Mouse (Mus musculus): ENCODE measurements around the gene Pan2. TPM values are rescaled to one million over a fixed set of nuclear protein-coding genes. Genes with fewer than 3 reads are reported as not detected.
A peak's percentile ranks its signal among the peaks of the same experiment; 100 is the strongest.
"Not testable (repeated sequence)": the region's sequence is repeated elsewhere in the genome, so short reads cannot be mapped to it uniquely, and the experiment has no call there.

Gene Pan2
- polyA plus RNA-seq, 1 experiment from 2014 or later: 23.6 TPM

- no peak overlapping the region for H3K27ac ChIP-seq (replicated peaks; ENCODE audit: low read depth, low read length)
- no peak overlapping the region for H3K4me3 ChIP-seq (ENCODE audit: low read depth, low read length)
- H3K4me1 ChIP-seq (ENCODE audit: control insufficient read depth, insufficient read depth, low read length): no peaks in the 10 kb centered on the region
- H3K4me2 ChIP-seq (ENCODE audit: low read depth, low read length): no peak overlapping the region
- WGBS: 40% methylated on average over 5 of the region's 6 CpGs
- ATAC-seq (ENCODE audit: low read depth): no peak
- DNase-seq (ENCODE audit: low spot score): no peak
- H3K9ac ChIP-seq (ENCODE audit: low read depth, low read length): no peak overlapping the region
- H3K36me3 ChIP-seq (ENCODE audit: control insufficient read depth, insufficient read depth, low read length): peaks cover 37% of the 10 kb centered on the region
- no peaks in the 10 kb centered on the region for H3K27me3 ChIP-seq (replicated peaks; ENCODE audit: control insufficient read depth, insufficient read depth, low read length)
- H3K9me3 ChIP-seq (ENCODE audit: control insufficient read depth, low read length): no peaks in the 10 kb centered on the region
Observed at GRCm38 (mm10) chr10:128278158-128278557, 25.0 kb upstream of the Pan2 start.

DNA sequence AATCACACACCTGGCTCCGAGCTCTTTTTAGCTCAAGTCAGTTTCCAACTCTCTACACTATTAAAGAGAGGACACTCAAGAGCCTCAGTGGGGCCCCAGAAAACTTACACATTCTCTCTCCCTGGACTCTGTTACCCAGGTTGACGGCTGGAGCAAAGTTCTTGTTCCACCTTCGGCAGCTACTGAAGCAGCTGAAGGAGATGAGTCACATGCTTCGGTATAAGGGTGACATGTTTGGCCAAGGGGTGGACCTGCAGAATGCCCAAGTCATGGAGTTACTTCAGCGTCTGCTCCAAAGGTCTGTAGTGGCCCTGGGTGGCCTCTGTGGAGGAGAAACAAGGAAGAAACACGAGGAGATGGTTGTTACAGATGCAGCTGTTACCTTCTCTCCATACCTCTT lies 22.2 kb upstream of the Pan2 start:
- Histone ChIP-seq H3K9ac (ENCODE audit: low read depth, low read length) (no peak overlapping the region), H3K4me2 (ENCODE audit: low read depth, low read length) (no peak overlapping the region), H3K4me3 (ENCODE audit: low read depth, low read length) (no peak overlapping the region), H3K27me3 (replicated peaks; ENCODE audit: control insufficient read depth, insufficient read depth, low read length) (no peaks in the 10 kb centered on the region), H3K4me1 (ENCODE audit: control insufficient read depth, insufficient read depth, low read length) (no peaks in the 10 kb centered on the region), H3K36me3 (ENCODE audit: control insufficient read depth, insufficient read depth, low read length) (peaks cover 58% of the 10 kb centered on the region), H3K27ac (replicated peaks; ENCODE audit: low read depth, low read length) (no peak overlapping the region), H3K9me3 (ENCODE audit: control insufficient read depth, low read length) (no peaks in the 10 kb centered on the region)
- ATAC-seq (ENCODE audit: low read depth) (no peak), DNase-seq (ENCODE audit: low spot score) (no peak)
- 85% methylated on average over 6 of the region's 6 CpGs for WGBS

DNA sequence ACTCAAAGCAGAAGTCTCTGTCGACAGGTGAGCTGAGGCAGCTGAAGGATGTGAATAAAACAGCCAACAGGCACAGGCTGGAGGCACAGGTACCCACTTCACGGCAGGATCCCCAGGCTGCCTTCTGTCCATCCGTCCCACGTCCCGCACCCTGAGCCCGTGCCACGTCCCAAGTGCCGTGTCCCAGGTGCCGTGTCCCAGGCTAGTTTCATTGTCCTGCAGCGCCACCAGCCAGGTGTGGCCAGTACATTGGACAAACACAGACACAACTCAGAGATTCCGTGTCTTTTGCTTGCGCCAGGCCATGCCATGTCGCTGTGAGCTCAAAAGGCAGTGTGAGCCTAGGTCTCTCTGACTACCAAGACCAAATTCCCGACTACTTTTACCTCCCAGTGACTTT lies 21.5 kb upstream of the Pan2 start:
- DNase-seq (ENCODE audit: low spot score) (no peak), ATAC-seq (ENCODE audit: low read depth) (no peak)
- Histone ChIP-seq H3K27ac (replicated peaks; ENCODE audit: low read depth, low read length) (no peak overlapping the region), H3K4me3 (ENCODE audit: low read depth, low read length) (no peak overlapping the region), H3K9ac (ENCODE audit: low read depth, low read length) (no peak overlapping the region), H3K4me2 (ENCODE audit: low read depth, low read length) (no peak overlapping the region), H3K4me1 (ENCODE audit: control insufficient read depth, insufficient read depth, low read length) (no peaks in the 10 kb centered on the region), H3K27me3 (replicated peaks; ENCODE audit: control insufficient read depth, insufficient read depth, low read length) (no peaks in the 10 kb centered on the region), H3K36me3 (ENCODE audit: control insufficient read depth, insufficient read depth, low read length) (peaks cover 62% of the 10 kb centered on the region), H3K9me3 (ENCODE audit: control insufficient read depth, low read length) (no peaks in the 10 kb centered on the region)
- WGBS: 90% methylated on average over 14 of the region's 14 CpGs

- no peak overlapping the region for H3K27ac ChIP-seq (replicated peaks; ENCODE audit: low read depth, low read length)
- no peaks in the 10 kb centered on the region for H3K4me1 ChIP-seq (ENCODE audit: control insufficient read depth, insufficient read depth, low read length)
- whole genome bisulfite sequencing: 84% methylated on average over 20 of the region's 20 CpGs
- no peak overlapping the region for H3K4me3 ChIP-seq (ENCODE audit: low read depth, low read length)
- DNase-seq (ENCODE audit: low spot score) (no peak), ATAC-seq (ENCODE audit: low read depth) (no peak)
- H3K9ac ChIP-seq (ENCODE audit: low read depth, low read length): no peak overlapping the region
- H3K27me3 ChIP-seq (replicated peaks; ENCODE audit: control insufficient read depth, insufficient read depth, low read length): no peaks in the 10 kb centered on the region
- H3K4me2 ChIP-seq (ENCODE audit: low read depth, low read length): no peak overlapping the region
- no peaks in the 10 kb centered on the region for H3K9me3 ChIP-seq (ENCODE audit: control insufficient read depth, low read length)
- peaks cover 65% of the 10 kb centered on the region for H3K36me3 ChIP-seq (ENCODE audit: control insufficient read depth, insufficient read depth, low read length)
Observed at GRCm38 (mm10) chr10:128282886-128283450, 20.2 kb upstream of the Pan2 start.

- peak; percentile 73 for DNase-seq (ENCODE audit: low spot score)
- no peak overlapping the region for H3K4me3 ChIP-seq (ENCODE audit: low read depth, low read length)
- no peaks in the 10 kb centered on the region for H3K9me3 ChIP-seq (ENCODE audit: control insufficient read depth, low read length)
- H3K27ac ChIP-seq (replicated peaks; ENCODE audit: low read depth, low read length): no peak overlapping the region
- H3K36me3 ChIP-seq (ENCODE audit: control insufficient read depth, insufficient read depth, low read length): peaks cover 63% of the 10 kb centered on the region
- peak; percentile 37; the same call in 1 of the 2 replicates for ATAC-seq (ENCODE audit: low read depth)
- no peak overlapping the region for H3K4me2 ChIP-seq (ENCODE audit: low read depth, low read length)
- H3K4me1 ChIP-seq (ENCODE audit: control insufficient read depth, insufficient read depth, low read length): no peaks in the 10 kb centered on the region
- no peaks in the 10 kb centered on the region for H3K27me3 ChIP-seq (replicated peaks; ENCODE audit: control insufficient read depth, insufficient read depth, low read length)
- WGBS: 62% methylated on average over 31 of the region's 31 CpGs
- no peak overlapping the region for H3K9ac ChIP-seq (ENCODE audit: low read depth, low read length)
Observed at GRCm38 (mm10) chr10:128283604-128284579, 19.2 kb upstream of the Pan2 start.

- not testable (repeated sequence) for H3K27me3 ChIP-seq (replicated peaks; ENCODE audit: control insufficient read depth, insufficient read depth, low read length); H3K4me1 ChIP-seq (ENCODE audit: control insufficient read depth, insufficient read depth, low read length); ATAC-seq (ENCODE audit: low read depth); H3K27ac ChIP-seq (replicated peaks; ENCODE audit: low read depth, low read length); H3K9ac ChIP-seq (ENCODE audit: low read depth, low read length); H3K9me3 ChIP-seq (ENCODE audit: control insufficient read depth, low read length); H3K4me3 ChIP-seq (ENCODE audit: low read depth, low read length); H3K4me2 ChIP-seq (ENCODE audit: low read depth, low read length); DNase-seq (ENCODE audit: low spot score)
- WGBS: 100% methylated on average over 1 of the region's 1 CpGs
- peaks cover 47% of the 10 kb centered on the region for H3K36me3 ChIP-seq (ENCODE audit: control insufficient read depth, insufficient read depth, low read length)
Observed at GRCm38 (mm10) chr10:128290594-128290993, 12.5 kb upstream of the Pan2 start.

DNA sequence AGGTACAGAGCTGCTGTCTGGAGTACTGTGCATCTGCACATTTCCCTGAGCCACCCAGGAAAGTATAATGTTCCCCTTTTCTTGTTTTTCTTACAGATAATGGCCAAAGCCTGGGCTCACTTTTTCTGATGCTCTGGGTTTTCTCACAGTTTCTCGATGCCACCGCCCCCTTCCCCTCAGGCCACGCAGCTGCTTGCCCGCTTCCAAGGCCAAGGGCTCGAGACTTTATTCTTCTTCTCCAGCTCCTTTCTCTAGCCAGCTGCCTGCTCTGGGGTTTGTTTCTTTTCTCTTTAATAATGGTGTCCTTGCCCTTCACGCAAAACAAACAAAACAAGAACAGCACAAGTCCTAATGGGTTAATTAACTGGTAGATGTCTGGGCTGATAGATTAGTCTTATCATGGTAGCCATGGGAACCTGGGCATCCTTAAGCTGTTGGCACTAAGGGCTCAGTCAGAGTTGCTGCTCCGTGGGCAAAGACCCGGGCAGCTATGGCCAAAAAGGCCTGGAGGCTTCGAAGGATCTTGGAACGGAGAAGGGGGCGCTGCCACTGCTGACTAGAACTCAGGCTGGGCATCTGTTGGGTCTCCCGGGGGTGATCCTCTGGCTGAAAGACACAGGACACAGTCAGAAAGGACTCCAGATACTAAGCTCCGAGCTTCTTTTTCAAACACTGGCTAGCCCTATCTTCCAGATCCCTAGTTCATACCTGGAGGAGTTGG lies 6.6 kb upstream of the Pan2 start:
- Histone ChIP-seq H3K27ac (replicated peaks; ENCODE audit: low read depth, low read length) (no peak overlapping the region), H3K4me1 (ENCODE audit: control insufficient read depth, insufficient read depth, low read length) (no peaks in the 10 kb centered on the region), H3K36me3 (ENCODE audit: control insufficient read depth, insufficient read depth, low read length) (peaks cover 10% of the 10 kb centered on the region), H3K4me3 (ENCODE audit: low read depth, low read length) (no peak overlapping the region), H3K4me2 (ENCODE audit: low read depth, low read length) (no peak overlapping the region), H3K9ac (ENCODE audit: low read depth, low read length) (no peak overlapping the region), H3K27me3 (replicated peaks; ENCODE audit: control insufficient read depth, insufficient read depth, low read length) (no peaks in the 10 kb centered on the region), H3K9me3 (ENCODE audit: control insufficient read depth, low read length) (no peaks in the 10 kb centered on the region)
- ATAC-seq (ENCODE audit: low read depth) (no peak), DNase-seq (ENCODE audit: low spot score) (no peak)
- 75% methylated on average over 13 of the region's 13 CpGs for WGBS

DNA sequence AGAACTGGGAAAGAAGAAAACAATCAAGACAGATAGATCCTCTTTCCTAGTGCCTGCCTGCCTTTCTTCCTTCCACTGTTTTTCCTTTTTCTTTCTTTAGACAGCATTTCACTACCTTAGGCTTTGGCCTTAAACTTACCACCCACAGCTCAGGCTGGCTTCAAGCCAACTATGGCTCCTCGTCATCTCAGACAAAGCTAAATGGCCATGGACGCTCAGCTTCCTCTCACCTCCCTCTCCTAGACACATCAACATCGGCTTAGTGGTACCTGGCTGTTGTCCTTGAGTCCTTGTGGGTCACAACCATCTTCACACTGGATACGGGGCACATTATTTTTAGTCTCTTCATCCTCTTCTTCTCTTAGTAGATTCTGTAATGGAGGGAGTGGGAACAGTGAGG lies 5.9 kb upstream of the Pan2 start:
- ATAC-seq (ENCODE audit: low read depth) (no peak), DNase-seq (ENCODE audit: low spot score) (no peak)
- Histone ChIP-seq H3K36me3 (ENCODE audit: control insufficient read depth, insufficient read depth, low read length) (0 out of 2 replicates have a peak, but pooled peaks cover 4% of the 10 kb centered on the region), H3K27me3 (replicated peaks; ENCODE audit: control insufficient read depth, insufficient read depth, low read length) (no peaks in the 10 kb centered on the region), H3K9ac (ENCODE audit: low read depth, low read length) (no peak overlapping the region), H3K9me3 (ENCODE audit: control insufficient read depth, low read length) (no peaks in the 10 kb centered on the region), H3K27ac (replicated peaks; ENCODE audit: low read depth, low read length) (no peak overlapping the region), H3K4me1 (ENCODE audit: control insufficient read depth, insufficient read depth, low read length) (0 out of 2 replicates have a peak, but pooled peaks cover under 1% of the 10 kb centered on the region), H3K4me2 (ENCODE audit: low read depth, low read length) (no peak overlapping the region), H3K4me3 (ENCODE audit: low read depth, low read length) (no peak overlapping the region)
- 74% methylated on average over 4 of the region's 4 CpGs for WGBS
